Mouse (Mus musculus) hindbrain, postnatal 0 days (tissue): ENCODE results near the gene Plekhb2. TPM values are rescaled to one million over a fixed set of nuclear protein-coding genes. Genes with fewer than 3 reads are reported as not detected.

Experiments
- ATAC-seq: fragments of 200-750 bp; cut with Nextera tagmentation; 2 replicates; pipeline ENCODE4 v1.8.0; 2017; ENCODE audit warnings: mild to moderate bottlenecking, moderate TSS enrichment, moderate library complexity
- DNase-seq: peaks from one replicate; pipeline ENCODE4 v3.0.0-alpha.2; 2015; ENCODE audit warnings: low spot score
- H3K27ac ChIP-seq: fragments of 300-500 bp; sonication (generic); 2 replicates; pipeline ENCODE4 v1.5.1; 2014; ENCODE audit warnings: mild to moderate bottlenecking
- H3K27me3 ChIP-seq: fragments of 300-500 bp; sonication (generic); 2 replicates; pipeline ENCODE4 v1.6.1; 2014; ENCODE audit warnings: low read length, mixed read lengths; ENCODE audit not compliant: insufficient read depth
- H3K36me3 ChIP-seq: fragments of 300-500 bp; sonication (generic); 2 replicates; pipeline ENCODE4 v1.6.1; 2014; ENCODE audit warnings: low read length, mixed read lengths; ENCODE audit not compliant: insufficient read depth
- H3K4me1 ChIP-seq: fragments of 300-500 bp; sonication (generic); 2 replicates; pipeline ENCODE4 v1.6.1; 2014; ENCODE audit warnings: antibody characterized with exemption, low read length, mixed read lengths; ENCODE audit not compliant: insufficient read depth
- H3K4me2 ChIP-seq: fragments of 300-500 bp; sonication (generic); 2 replicates; pipeline ENCODE4 v1.6.1; 2014; ENCODE audit warnings: low read depth, mild to moderate bottlenecking, low read length, moderate library complexity, mixed read lengths
- H3K4me3 ChIP-seq: fragments of 300-500 bp; sonication (generic); 2 replicates; pipeline ENCODE4 v1.5.1; 2014; ENCODE audit warnings: low read length
- H3K9ac ChIP-seq: fragments of 300-500 bp; sonication (generic); replicated peaks from 2 replicates; pipeline ENCODE4 v1.6.1; 2014; ENCODE audit warnings: mild to moderate bottlenecking, low read length, moderate library complexity, mixed read lengths
- H3K9me3 ChIP-seq: fragments of 300-500 bp; sonication (generic); 2 replicates; pipeline ENCODE4 v1.6.1; 2016; ENCODE audit warnings: low read length, mixed read lengths
- CTCF ChIP-seq: IDR thresholded peaks from 2 replicates; pipeline ENCODE4 v1.5.1; 2016; ENCODE audit warnings: antibody characterized with exemption, control low read depth, low read depth
- WGBS: fragments of 180-500 bp; shearing (Covaris S2); extraction: QIAGEN DNeasy Blood & Tissue Kit; methylation state at CpG from one replicate; pipeline ENCODE4 v1.1.7; 2014; 5-methylcytosine and 5-hydroxymethylcytosine counted together
- polyA plus RNA-seq: library from polyadenylated mRNA; unstranded; fragments of >200 nt; fragmentation: Nextera tagmentation; extraction: Ambion mirVana; gene quantifications from 2 replicates; pipeline ENCODE4 v1.2.1, GENCODE M21; 2015
- total RNA-seq: library from RNA; depleted of rRNA; stranded (reverse); fragments of >200 nt; gene quantifications from 2 replicates; pipeline ENCODE4 v1.2.3, GENCODE M21; 2014

The Plekhb2 gene
- total and polyA plus RNA-seq, 2 experiments from 2014 or later = 104 to 117 TPM

GRCm38 (mm10) chr1:34879611-34880010 lies 29.8 kb downstream of the Plekhb2 start:
- Histone ChIP-seq H3K4me2 (no peak overlapping the region), H3K9ac (no peak overlapping the region), H3K27ac (no peak overlapping the region), H3K36me3 (peaks cover 34% of the 10 kb centered on the region; the same call in 1 of the 2 replicates), H3K9me3 (no peaks in the 10 kb centered on the region), H3K27me3 (no peaks in the 10 kb centered on the region), H3K4me1 (no peaks in the 10 kb centered on the region), H3K4me3 (no peak overlapping the region)
- WGBS = 87% methylated on average over 6 of the region's 6 CpGs
- DNase-seq (no peak), ATAC-seq (no peak)
- TF ChIP-seq CTCF = no peak

- Histone ChIP-seq H3K36me3 (0 out of 2 replicates have a peak, but pooled peaks cover 7% of the 10 kb centered on the region), H3K4me3 (no peak overlapping the region), H3K9me3 (no peaks in the 10 kb centered on the region), H3K27ac (no peak overlapping the region), H3K4me1 (no peaks in the 10 kb centered on the region), H3K4me2 (no peak overlapping the region), H3K9ac (no peak overlapping the region), H3K27me3 (no peaks in the 10 kb centered on the region)
- ATAC-seq (no peak), DNase-seq (no peak)
- TF ChIP-seq CTCF = no peak
Observed at GRCm38 (mm10) chr1:34883776-34884175, 34.0 kb downstream of the Plekhb2 start.

DNA sequence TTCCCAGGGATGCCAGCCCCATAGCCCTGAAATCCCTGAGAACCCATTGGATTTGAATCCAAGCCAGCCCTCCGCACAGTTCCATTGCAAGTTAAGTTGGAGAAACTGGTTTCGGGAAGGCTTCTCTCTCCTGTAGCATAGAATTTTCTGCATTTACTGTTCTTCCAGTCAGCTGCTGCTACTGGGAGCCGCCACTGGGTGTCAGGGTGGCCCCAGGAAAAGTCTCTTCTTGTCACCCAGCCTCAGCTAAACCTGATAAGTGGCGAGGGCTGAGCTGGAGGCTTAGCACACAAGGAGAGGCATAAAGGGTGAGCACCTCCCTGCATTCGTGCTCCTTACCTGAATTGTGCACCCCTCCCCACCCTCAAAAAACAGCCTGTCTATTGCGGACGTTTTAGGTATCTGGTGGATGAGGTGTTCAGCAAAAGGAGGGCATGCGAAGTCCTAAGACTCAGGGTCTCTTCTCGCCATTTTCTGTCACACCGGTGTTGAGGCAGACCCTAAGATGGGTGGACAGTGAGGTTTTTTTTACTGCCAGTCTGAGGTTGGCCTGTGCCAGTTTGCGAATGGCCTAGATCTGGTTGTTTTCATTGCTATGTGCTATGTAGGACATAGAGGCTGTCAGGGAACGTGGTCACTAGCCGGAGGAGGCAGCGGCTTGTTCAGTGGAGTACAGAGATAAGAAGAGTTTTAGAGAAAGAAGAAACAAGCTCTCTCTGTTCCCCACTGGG lies 41.9 kb downstream of the Plekhb2 start:
- H3K4me1 ChIP-seq = no peaks in the 10 kb centered on the region
- H3K9ac ChIP-seq = no peak overlapping the region
- no peak overlapping the region for H3K4me3 ChIP-seq
- TF ChIP-seq CTCF = peak; percentile 87
- DNase-seq = peak; percentile 84
- H3K36me3 ChIP-seq = no peaks in the 10 kb centered on the region
- H3K4me2 ChIP-seq = no peak overlapping the region
- ATAC-seq = peak; percentile 81
- 55% methylated on average over 14 of the region's 14 CpGs for WGBS
- H3K9me3 ChIP-seq = no peaks in the 10 kb centered on the region
- no peak overlapping the region for H3K27ac ChIP-seq
- no peaks in the 10 kb centered on the region for H3K27me3 ChIP-seq

GRCm38 (mm10) chr1:34892466-34892865 lies 42.7 kb downstream of the Plekhb2 start:
- Histone ChIP-seq H3K36me3 (no peaks in the 10 kb centered on the region), H3K27ac (no peak overlapping the region), H3K4me2 (no peak overlapping the region), H3K4me1 (no peaks in the 10 kb centered on the region), H3K9me3 (no peaks in the 10 kb centered on the region), H3K4me3 (no peak overlapping the region), H3K9ac (no peak overlapping the region), H3K27me3 (no peaks in the 10 kb centered on the region)
- TF ChIP-seq CTCF = no peak
- ATAC-seq = no peak
- DNase-seq = no peak
- WGBS = 74% methylated on average over 3 of the region's 3 CpGs

DNA sequence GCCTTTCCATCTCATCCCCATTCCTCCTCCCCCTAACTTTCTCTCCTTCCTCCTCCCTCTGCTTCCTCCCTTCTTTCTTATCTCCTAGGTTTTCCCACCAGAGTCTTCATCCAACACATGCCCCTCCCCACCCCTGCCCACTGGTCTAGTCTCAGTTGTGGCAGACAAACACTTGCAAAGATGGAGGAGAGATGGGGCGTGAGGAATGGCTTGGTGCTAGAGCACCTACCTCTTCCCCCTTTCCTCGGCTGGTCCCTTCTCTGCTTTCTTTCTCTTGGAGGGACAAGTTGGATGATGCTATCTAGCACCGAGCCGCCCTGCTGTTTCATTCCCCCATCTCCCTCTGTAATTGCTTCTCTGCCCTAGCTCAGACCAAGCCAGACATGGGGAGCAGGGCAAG lies 43.6 kb downstream of the Plekhb2 start:
- no peak for ATAC-seq
- WGBS = 87% methylated on average over 4 of the region's 4 CpGs
- no peak overlapping the region for H3K4me3 ChIP-seq
- no peaks in the 10 kb centered on the region for H3K9me3 ChIP-seq
- H3K4me1 ChIP-seq = no peaks in the 10 kb centered on the region
- H3K27ac ChIP-seq = no peak overlapping the region
- H3K4me2 ChIP-seq = no peak overlapping the region
- DNase-seq = no peak
- no peaks in the 10 kb centered on the region for H3K27me3 ChIP-seq
- H3K36me3 ChIP-seq = no peaks in the 10 kb centered on the region
- H3K9ac ChIP-seq = no peak overlapping the region
- no peak for TF ChIP-seq CTCF

DNA sequence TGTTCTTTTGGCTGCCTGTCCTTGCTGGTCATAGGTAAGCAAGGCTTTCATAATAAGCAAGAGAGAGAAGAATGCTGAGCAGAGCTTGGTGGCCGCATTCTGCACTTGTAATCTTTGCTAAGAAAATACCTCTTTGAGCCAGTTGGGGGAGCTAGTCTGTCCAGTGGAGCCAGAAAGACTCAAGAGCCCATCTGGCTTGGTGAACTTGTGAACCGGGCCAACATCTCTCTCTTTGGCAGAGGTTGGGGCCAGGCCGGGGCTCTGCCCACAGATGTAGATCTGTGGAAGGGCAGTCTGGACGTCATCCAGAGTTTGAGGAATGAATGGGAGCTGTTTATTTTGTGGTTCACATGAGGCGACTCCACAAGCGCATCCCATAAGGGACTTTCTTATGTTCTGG lies 44.1 kb downstream of the Plekhb2 start:
- TF ChIP-seq CTCF = peak; percentile 68
- Histone ChIP-seq H3K4me2 (no peak overlapping the region), H3K36me3 (no peaks in the 10 kb centered on the region), H3K9me3 (no peaks in the 10 kb centered on the region), H3K4me1 (no peaks in the 10 kb centered on the region), H3K27ac (no peak overlapping the region), H3K4me3 (no peak overlapping the region), H3K9ac (no peak overlapping the region), H3K27me3 (no peaks in the 10 kb centered on the region)
- peak; percentile 51 for DNase-seq
- peak; percentile 66; the same call in 1 of the 2 replicates for ATAC-seq
- WGBS = 60% methylated on average over 6 of the region's 6 CpGs

GRCm38 (mm10) chr1:34896102-34896501 lies 46.3 kb downstream of the Plekhb2 start:
- TF ChIP-seq CTCF = peak; percentile 70
- no peaks in the 10 kb centered on the region for H3K36me3 ChIP-seq
- ATAC-seq (no peak), DNase-seq (peak; percentile 54)
- no peak overlapping the region for H3K9ac ChIP-seq
- H3K27ac ChIP-seq = no peak overlapping the region
- H3K4me3 ChIP-seq = no peak overlapping the region
- no peaks in the 10 kb centered on the region for H3K9me3 ChIP-seq
- no peaks in the 10 kb centered on the region for H3K4me1 ChIP-seq
- WGBS = 82% methylated on average over 5 of the region's 5 CpGs
- no peaks in the 10 kb centered on the region for H3K27me3 ChIP-seq
- H3K4me2 ChIP-seq = no peak overlapping the region
